Mouse (Mus musculus) lung, adult 2 months (tissue): ENCODE measurements around the gene Slc6a3. TPM values are rescaled to one million over a fixed set of nuclear protein-coding genes. Genes with fewer than 3 reads are reported as not detected.

Experiments used
- DNase-seq: peaks from one replicate; pipeline ENCODE4 v3.0.0; 2022
- H3K4me1 ChIP-seq: fragments of 200-500 bp; 2 replicates; pipeline ENCODE4 v1.6.1; 2011; ENCODE audit warnings: low read length; ENCODE audit not compliant: control insufficient read depth, insufficient read depth
- H3K4me3 ChIP-seq: fragments of 200-500 bp; replicated peaks from 2 replicates; pipeline ENCODE3; 2011; ENCODE audit warnings: low read depth, mild to moderate bottlenecking, control low read depth, low read length; ENCODE audit errors: extremely low read depth
- CTCF ChIP-seq: fragments of 200-500 bp; IDR thresholded peaks from 2 replicates; pipeline ENCODE4 v1.5.1; 2011; ENCODE audit warnings: mild to moderate bottlenecking, low read length, control low read depth; ENCODE audit not compliant: insufficient read depth
- POLR2A ChIP-seq: fragments of 200-500 bp; IDR thresholded peaks from 2 replicates; pipeline ENCODE4 v1.6.1; 2011; ENCODE audit warnings: low read depth, mild to moderate bottlenecking, control low read depth, low read length, borderline replicate concordance; ENCODE audit errors: extremely low read depth
- WGBS: fragments of 180-500 bp; shearing (Covaris S2); methylation state at CpG from one replicate; pipeline ENCODE4 v1.1.7; 2018; 5-methylcytosine and 5-hydroxymethylcytosine counted together
- polyA plus RNA-seq: library from polyadenylated mRNA; depleted of rRNA; stranded (reverse); fragments of >200 nt; gene quantifications from 2 replicates; pipeline ENCODE4 v1.2.3, GENCODE M21; 2012; rRNA removed

Slc6a3 gene
- polyA plus RNA-seq, 1 experiment: 0.12 TPM

- 14% methylated on average over 47 of the region's 47 CpGs for WGBS
These were observed 90.4 kb downstream of the Slc6a3 start, which contains the start of gene Tert for GRCm38 (mm10) chr13:73626745-73627549. Tert (plus strand) TSS chr13:73626911.

More at GRCm38 (mm10) chr13:73626745-73627549, 90.4 kb downstream of the Slc6a3 start, which contains the start of gene Tert:
- Histone ChIP-seq H3K4me1 (peaks cover 7% of the 10 kb centered on the region), H3K4me3 (peak within 1 kb of the TSS; percentile 65)
- TF ChIP-seq CTCF (peak; percentile 52; the same call in 1 of the 2 replicates), POLR2A (no peak)
- DNase-seq: peak; percentile 35

Other genes starting within 250 kb of the Slc6a3 start
- gene Mrpl36, start 208.2 kb upstream of the Slc6a3 start, polyA plus RNA-seq: 79.2 and 81.6 TPM in 2 replicates
- gene Ndufs6, start 208.2 kb upstream of the Slc6a3 start, polyA plus RNA-seq: 44.2 and 60.3 TPM in 2 replicates
- gene Lpcat1, start 69.5 kb upstream of the Slc6a3 start, polyA plus RNA-seq: 408 and 425 TPM in 2 replicates
- 104 and 115 TPM in 2 replicates for gene Clptm1l, start 67.3 kb downstream of the Slc6a3 start, polyA plus RNA-seq
- 1.5 and 2.4 TPM in 2 replicates for gene Tert, start 90.2 kb downstream of the Slc6a3 start, polyA plus RNA-seq
- gene Slc6a18, start 141.3 kb downstream of the Slc6a3 start, polyA plus RNA-seq: 0.10 TPM in 1 of 2 replicates, not detected in the other
- 0.18 and 8.8 TPM in 2 replicates for gene Slc6a19, start 168.1 kb downstream of the Slc6a3 start, polyA plus RNA-seq
- gene Slc12a7, start 196.3 kb downstream of the Slc6a3 start, polyA plus RNA-seq: 60.0 and 69.9 TPM in 2 replicates